Mouse (Mus musculus) kidney, postnatal 14 days (tissue): Measurements from ENCODE around the gene 1810062G17Rik.

Experiments used
- DNase-seq: peaks from one replicate; pipeline ENCODE4 v3.0.0; 2022; ENCODE audit warnings: mixed read lengths

1810062G17Rik gene

GRCm38 (mm10) chr3:36478776-36479175, 3.0 kb downstream of the 1810062G17Rik start:
- DNase-seq, result peak; percentile 36

- no peak for DNase-seq
Measured at GRCm38 (mm10) chr3:36480486-36480885, 4.7 kb downstream of the 1810062G17Rik start.

GRCm38 (mm10) chr3:36481776-36482193, 6.0 kb downstream of the 1810062G17Rik start:
- DNase-seq, result peak; percentile 59

- no peak for DNase-seq
Measured at GRCm38 (mm10) chr3:36482940-36483339, 7.2 kb downstream of the 1810062G17Rik start.

GRCm38 (mm10) chr3:36484292-36484691, 8.6 kb downstream of the 1810062G17Rik start:
- no peak for DNase-seq

GRCm38 (mm10) chr3:36486176-36486575, 10.4 kb downstream of the 1810062G17Rik start:
- no peak for DNase-seq

GRCm38 (mm10) chr3:36486881-36487280, 11.1 kb downstream of the 1810062G17Rik start:
- DNase-seq, result no peak

- no peak for DNase-seq
Measured at GRCm38 (mm10) chr3:36488367-36488766, 12.6 kb downstream of the 1810062G17Rik start.

GRCm38 (mm10) chr3:36488899-36489589, 13.3 kb downstream of the 1810062G17Rik start:
- DNase-seq, result no peak

- no peak for DNase-seq
Measured at GRCm38 (mm10) chr3:36489590-36489910, 13.8 kb downstream of the 1810062G17Rik start.

- no peak for DNase-seq
Measured at GRCm38 (mm10) chr3:36491535-36491934, 15.8 kb downstream of the 1810062G17Rik start.

- no peak for DNase-seq
Measured at GRCm38 (mm10) chr3:36492716-36493391, 17.1 kb downstream of the 1810062G17Rik start.

- no peak for DNase-seq
Measured at GRCm38 (mm10) chr3:36493641-36494283, 18.0 kb downstream of the 1810062G17Rik start.

- DNase-seq, result no peak
Measured at GRCm38 (mm10) chr3:36494613-36495012, 18.9 kb downstream of the 1810062G17Rik start.

- peak; percentile 90 for DNase-seq
Measured at GRCm38 (mm10) chr3:36495436-36495835, 19.7 kb downstream of the 1810062G17Rik start.

- no peak for DNase-seq
Measured at GRCm38 (mm10) chr3:36496273-36496672, 20.5 kb downstream of the 1810062G17Rik start.

- DNase-seq, result peak; percentile 75
Measured at GRCm38 (mm10) chr3:36496746-36497145, 21.0 kb downstream of the 1810062G17Rik start.

GRCm38 (mm10) chr3:36498224-36498623, 22.5 kb downstream of the 1810062G17Rik start:
- no peak for DNase-seq

- DNase-seq, result no peak
Measured at GRCm38 (mm10) chr3:36499418-36499817, 23.7 kb downstream of the 1810062G17Rik start.

GRCm38 (mm10) chr3:36500976-36501375, 25.2 kb downstream of the 1810062G17Rik start:
- DNase-seq, result no peak

GRCm38 (mm10) chr3:36501546-36501945, 25.8 kb downstream of the 1810062G17Rik start:
- no peak for DNase-seq

- DNase-seq, result no peak
Measured at GRCm38 (mm10) chr3:36505306-36505705, 29.6 kb downstream of the 1810062G17Rik start.

GRCm38 (mm10) chr3:36505809-36506735, 30.3 kb downstream of the 1810062G17Rik start:
- DNase-seq, result no peak
